Mouse (Mus musculus): Measurements from ENCODE around the gene Coro2b. TPM values are rescaled to one million over a fixed set of nuclear protein-coding genes. Genes with fewer than 3 reads are reported as not detected.
A peak's percentile ranks its signal among the peaks of the same experiment; 100 is the strongest.

Coro2b gene
- polyA plus RNA-seq, 1 experiment from 2014 or later = 32.5 TPM

DNA sequence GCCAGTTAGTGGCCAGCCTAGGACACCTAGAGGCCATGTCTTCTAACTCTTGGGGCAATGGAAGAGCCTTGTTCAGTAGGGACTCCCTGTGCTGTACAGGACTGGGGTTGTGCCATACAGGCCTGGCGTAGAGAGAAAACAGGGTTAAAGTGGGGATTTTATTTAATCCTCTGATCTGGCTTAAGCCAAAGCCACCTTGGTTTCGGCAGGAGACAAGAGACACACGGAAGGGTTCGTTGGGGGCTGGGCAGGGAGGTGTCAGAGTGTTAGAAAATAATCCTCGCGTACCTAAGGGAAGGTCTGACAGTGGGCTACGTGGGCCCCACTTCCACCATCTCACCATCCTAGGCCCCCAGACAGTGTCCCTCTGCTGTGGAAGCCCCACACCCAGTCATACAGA lies 2.2 kb downstream of the Coro2b start:
- no peaks in the 10 kb centered on the region for H3K9me3 ChIP-seq (ENCODE audit: control insufficient read depth, low read length)
- no peak overlapping the region for H3K9ac ChIP-seq (replicated peaks; ENCODE audit: low read depth, low read length)
- WGBS = 88% methylated on average over 7 of the region's 7 CpGs
- H3K27ac ChIP-seq (ENCODE audit: low read depth, low read length) = no peak overlapping the region
- no peaks in the 10 kb centered on the region for H3K27me3 ChIP-seq (ENCODE audit: control insufficient read depth, insufficient read depth, low read length)
- 0 out of 2 replicates have a peak overlapping the region, but pooled peaks have one; percentile 75 for H3K4me3 ChIP-seq (ENCODE audit: low read depth, low read length)
- H3K4me1 ChIP-seq (ENCODE audit: control insufficient read depth, insufficient read depth, low read length) = peaks cover 63% of the 10 kb centered on the region
- no peaks in the 10 kb centered on the region for H3K36me3 ChIP-seq (ENCODE audit: control insufficient read depth, insufficient read depth, low read length)
- ATAC-seq (ENCODE audit: low read depth) = no peak
- peak overlapping the region; percentile 78 for H3K4me2 ChIP-seq (ENCODE audit: low read depth, low read length)

GRCm38 (mm10) chr9:62534158-62534557 lies 2.7 kb downstream of the Coro2b start:
- Histone ChIP-seq H3K27me3 (ENCODE audit: control insufficient read depth, insufficient read depth, low read length) (no peaks in the 10 kb centered on the region), H3K27ac (ENCODE audit: low read depth, low read length) (no peak overlapping the region; the same call in 1 of the 2 replicates), H3K36me3 (ENCODE audit: control insufficient read depth, insufficient read depth, low read length) (no peaks in the 10 kb centered on the region), H3K4me3 (ENCODE audit: low read depth, low read length) (no peak overlapping the region), H3K9ac (replicated peaks; ENCODE audit: low read depth, low read length) (no peak overlapping the region), H3K4me2 (ENCODE audit: low read depth, low read length) (peak overlapping the region; percentile 8; the same call in 1 of the 2 replicates), H3K4me1 (ENCODE audit: control insufficient read depth, insufficient read depth, low read length) (peaks cover 63% of the 10 kb centered on the region), H3K9me3 (ENCODE audit: control insufficient read depth, low read length) (no peaks in the 10 kb centered on the region)
- 71% methylated on average over 2 of the region's 2 CpGs for WGBS
- no peak for ATAC-seq (ENCODE audit: low read depth)

DNA sequence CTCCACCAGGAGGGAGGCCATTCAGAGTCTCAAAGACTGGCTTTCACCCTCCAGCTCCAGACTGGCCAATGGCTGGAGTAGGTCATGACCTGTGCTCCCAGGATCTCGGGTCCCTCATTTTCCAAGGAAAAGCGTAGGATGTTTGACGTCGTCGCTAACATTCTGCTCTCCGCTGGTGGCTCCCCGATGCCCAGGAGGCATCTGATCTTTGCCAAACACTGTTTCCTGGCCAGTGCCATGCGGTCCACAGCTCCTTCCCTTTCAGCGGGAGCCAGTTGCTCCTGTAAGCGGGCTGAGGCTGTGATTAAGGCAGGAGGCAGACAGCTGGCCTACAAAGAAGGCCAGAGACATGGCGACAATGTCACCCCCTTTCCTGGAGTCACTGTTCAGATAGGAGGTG lies 4.0 kb downstream of the Coro2b start:
- H3K9ac ChIP-seq (replicated peaks; ENCODE audit: low read depth, low read length) = no peak overlapping the region
- ATAC-seq (ENCODE audit: low read depth) = no peak
- H3K4me1 ChIP-seq (ENCODE audit: control insufficient read depth, insufficient read depth, low read length) = peaks cover 63% of the 10 kb centered on the region
- no peaks in the 10 kb centered on the region for H3K27me3 ChIP-seq (ENCODE audit: control insufficient read depth, insufficient read depth, low read length)
- no peaks in the 10 kb centered on the region for H3K9me3 ChIP-seq (ENCODE audit: control insufficient read depth, low read length)
- H3K4me3 ChIP-seq (ENCODE audit: low read depth, low read length) = no peak overlapping the region
- no peaks in the 10 kb centered on the region for H3K36me3 ChIP-seq (ENCODE audit: control insufficient read depth, insufficient read depth, low read length)
- peak overlapping the region; percentile 90 for H3K27ac ChIP-seq (ENCODE audit: low read depth, low read length)
- WGBS = 37% methylated on average over 11 of the region's 11 CpGs
- 0 out of 2 replicates have a peak overlapping the region, but pooled peaks have one; percentile 0 for H3K4me2 ChIP-seq (ENCODE audit: low read depth, low read length)

DNA sequence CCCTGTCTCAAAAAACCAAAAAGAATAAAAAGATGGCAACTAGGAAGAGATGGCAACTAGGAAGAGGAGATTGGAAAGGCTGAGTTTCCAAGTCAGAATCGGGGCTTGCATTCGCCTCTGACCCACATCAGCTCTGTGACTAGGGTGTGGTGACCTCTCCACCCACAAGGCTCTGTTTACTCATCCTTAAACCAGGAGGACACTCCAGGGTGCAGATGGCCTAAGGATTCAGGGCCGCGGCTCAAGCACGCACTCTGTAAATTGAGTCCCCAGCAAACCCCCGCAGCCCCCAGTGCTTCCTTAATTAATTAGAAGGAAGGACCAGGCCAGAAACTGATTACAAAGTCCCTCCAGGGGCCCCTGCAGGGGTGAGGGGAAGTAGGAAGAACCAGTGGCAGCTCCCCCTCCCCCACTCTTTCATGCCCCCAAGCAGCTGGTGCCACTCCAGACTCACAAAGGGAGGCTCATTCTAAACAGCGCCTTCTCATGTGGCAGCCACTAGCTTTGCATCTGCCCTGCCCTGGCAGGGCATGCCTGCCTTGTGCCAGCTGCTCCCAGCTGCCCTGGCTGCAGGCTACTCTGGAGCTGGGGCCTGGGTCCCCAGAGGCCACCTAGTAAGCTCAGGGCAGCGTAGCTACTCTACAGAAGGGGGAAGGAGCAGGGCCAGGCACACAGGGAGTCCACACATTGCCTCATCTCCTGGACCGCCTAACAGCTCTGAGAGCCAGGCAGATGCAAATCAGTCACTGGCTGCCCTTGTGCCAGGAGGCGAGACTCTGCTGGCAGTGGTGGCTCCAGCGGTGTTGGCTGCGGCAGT lies 5.2 kb downstream of the Coro2b start:
- no peaks in the 10 kb centered on the region for H3K36me3 ChIP-seq (ENCODE audit: control insufficient read depth, insufficient read depth, low read length)
- 9% methylated on average over 12 of the region's 12 CpGs for WGBS

GRCm38 (mm10) chr9:62528527-62528926 lies 8.3 kb downstream of the Coro2b start:
- peaks cover 67% of the 10 kb centered on the region for H3K4me1 ChIP-seq (ENCODE audit: control insufficient read depth, insufficient read depth, low read length)
- 83% methylated on average over 11 of the region's 11 CpGs for WGBS

More for the DNA sequence above, 5.2 kb downstream of the Coro2b start:
- Histone ChIP-seq H3K27me3 (ENCODE audit: control insufficient read depth, insufficient read depth, low read length) (no peaks in the 10 kb centered on the region), H3K27ac (ENCODE audit: low read depth, low read length) (peak overlapping the region; percentile 90), H3K9ac (replicated peaks; ENCODE audit: low read depth, low read length) (peak overlapping the region; percentile 44; the same call in 1 of the 2 replicates), H3K4me3 (ENCODE audit: low read depth, low read length) (no peak overlapping the region), H3K4me2 (ENCODE audit: low read depth, low read length) (0 out of 2 replicates have a peak overlapping the region, but pooled peaks have one; percentile 15), H3K9me3 (ENCODE audit: control insufficient read depth, low read length) (no peaks in the 10 kb centered on the region), H3K4me1 (ENCODE audit: control insufficient read depth, insufficient read depth, low read length) (peaks cover 59% of the 10 kb centered on the region)
- peak; percentile 66 for ATAC-seq (ENCODE audit: low read depth)

DNA sequence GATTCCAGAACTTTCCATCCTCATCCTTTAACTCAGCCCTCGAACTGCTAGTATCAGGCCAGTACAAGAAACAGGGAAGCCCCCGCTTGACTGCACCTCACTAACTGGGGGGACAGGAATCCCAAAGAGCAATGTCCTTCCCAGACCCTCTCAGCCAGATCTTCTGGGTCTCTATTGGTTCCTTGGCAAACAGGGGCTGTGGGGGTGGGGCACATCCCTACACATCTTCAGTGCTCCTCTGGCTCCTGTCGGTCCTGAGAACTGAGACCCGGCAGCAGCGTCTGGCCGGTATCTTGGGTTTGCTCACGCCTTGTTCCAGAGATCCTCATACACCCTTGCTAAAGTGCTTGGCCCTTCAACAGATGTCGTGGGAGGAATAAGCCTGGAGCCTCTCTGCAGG lies 10.0 kb downstream of the Coro2b start:
- H3K36me3 ChIP-seq (ENCODE audit: control insufficient read depth, insufficient read depth, low read length) = no peaks in the 10 kb centered on the region
- H3K4me2 ChIP-seq (ENCODE audit: low read depth, low read length) = no peak overlapping the region
- ATAC-seq (ENCODE audit: low read depth) = no peak
- WGBS = 87% methylated on average over 8 of the region's 8 CpGs
- no peaks in the 10 kb centered on the region for H3K9me3 ChIP-seq (ENCODE audit: control insufficient read depth, low read length)
- peak overlapping the region; percentile 60 for H3K27ac ChIP-seq (ENCODE audit: low read depth, low read length)
- no peak overlapping the region for H3K4me3 ChIP-seq (ENCODE audit: low read depth, low read length)
- H3K9ac ChIP-seq (replicated peaks; ENCODE audit: low read depth, low read length) = no peak overlapping the region
- H3K4me1 ChIP-seq (ENCODE audit: control insufficient read depth, insufficient read depth, low read length) = peaks cover 63% of the 10 kb centered on the region
- H3K27me3 ChIP-seq (ENCODE audit: control insufficient read depth, insufficient read depth, low read length) = no peaks in the 10 kb centered on the region

More at GRCm38 (mm10) chr9:62528527-62528926, 8.3 kb downstream of the Coro2b start:
- no peak for ATAC-seq (ENCODE audit: low read depth)
- Histone ChIP-seq H3K9ac (replicated peaks; ENCODE audit: low read depth, low read length) (no peak overlapping the region), H3K9me3 (ENCODE audit: control insufficient read depth, low read length) (no peaks in the 10 kb centered on the region), H3K4me2 (ENCODE audit: low read depth, low read length) (no peak overlapping the region), H3K27me3 (ENCODE audit: control insufficient read depth, insufficient read depth, low read length) (no peaks in the 10 kb centered on the region), H3K27ac (ENCODE audit: low read depth, low read length) (no peak overlapping the region), H3K36me3 (ENCODE audit: control insufficient read depth, insufficient read depth, low read length) (no peaks in the 10 kb centered on the region), H3K4me3 (ENCODE audit: low read depth, low read length) (no peak overlapping the region)

- H3K4me1 ChIP-seq (ENCODE audit: control insufficient read depth, insufficient read depth, low read length) = peaks cover 63% of the 10 kb centered on the region
- WGBS = 14% methylated on average over 3 of the region's 3 CpGs
- H3K4me2 ChIP-seq (ENCODE audit: low read depth, low read length) = no peak overlapping the region
- no peaks in the 10 kb centered on the region for H3K36me3 ChIP-seq (ENCODE audit: control insufficient read depth, insufficient read depth, low read length)
- H3K9ac ChIP-seq (replicated peaks; ENCODE audit: low read depth, low read length) = no peak overlapping the region
- peak; percentile 62 for ATAC-seq (ENCODE audit: low read depth)
- no peaks in the 10 kb centered on the region for H3K9me3 ChIP-seq (ENCODE audit: control insufficient read depth, low read length)
- H3K27me3 ChIP-seq (ENCODE audit: control insufficient read depth, insufficient read depth, low read length) = no peaks in the 10 kb centered on the region
- H3K27ac ChIP-seq (ENCODE audit: low read depth, low read length) = peak overlapping the region; percentile 60
- no peak overlapping the region for H3K4me3 ChIP-seq (ENCODE audit: low read depth, low read length)
These were observed 10.4 kb downstream of the Coro2b start for GRCm38 (mm10) chr9:62526451-62526850.

DNA sequence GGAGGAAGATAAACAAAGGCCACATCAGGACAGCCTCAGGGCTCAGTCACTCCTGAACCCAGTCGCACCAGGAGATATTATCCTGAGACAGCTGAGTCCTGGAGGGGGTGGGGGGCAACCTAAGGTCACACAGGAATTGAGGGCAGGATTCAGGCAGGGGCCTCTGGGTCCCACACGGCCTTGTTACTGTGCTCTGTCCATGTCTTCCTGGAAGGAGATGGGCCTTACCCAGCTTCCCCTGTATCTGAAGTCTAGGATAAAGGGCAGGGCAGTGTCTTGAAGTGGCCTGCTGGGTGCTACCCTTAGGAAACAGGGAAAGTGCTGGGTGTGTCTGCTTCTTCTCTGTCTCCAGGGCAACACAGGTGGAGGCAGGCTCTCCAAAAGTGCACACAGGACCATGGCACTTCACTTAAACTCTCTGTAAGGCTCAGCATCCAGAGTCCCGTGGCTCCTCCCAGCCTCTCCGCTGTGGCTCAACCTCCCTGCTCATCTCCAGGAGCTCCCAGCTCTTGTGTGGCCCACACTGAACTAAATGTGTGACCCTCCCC lies 12.0 kb downstream of the Coro2b start:
- no peak overlapping the region for H3K4me2 ChIP-seq (ENCODE audit: low read depth, low read length)
- ATAC-seq (ENCODE audit: low read depth) = no peak

More for the DNA sequence above, 12.0 kb downstream of the Coro2b start:
- peaks cover 64% of the 10 kb centered on the region for H3K4me1 ChIP-seq (ENCODE audit: control insufficient read depth, insufficient read depth, low read length)
- no peak overlapping the region for H3K9ac ChIP-seq (replicated peaks; ENCODE audit: low read depth, low read length)
- WGBS = 51% methylated on average over 4 of the region's 4 CpGs
- H3K36me3 ChIP-seq (ENCODE audit: control insufficient read depth, insufficient read depth, low read length) = no peaks in the 10 kb centered on the region
- H3K27me3 ChIP-seq (ENCODE audit: control insufficient read depth, insufficient read depth, low read length) = no peaks in the 10 kb centered on the region
- no peaks in the 10 kb centered on the region for H3K9me3 ChIP-seq (ENCODE audit: control insufficient read depth, low read length)
- H3K27ac ChIP-seq (ENCODE audit: low read depth, low read length) = no peak overlapping the region
- H3K4me3 ChIP-seq (ENCODE audit: low read depth, low read length) = no peak overlapping the region
